Mouse (Mus musculus) E14TG2a.4 (cell line): Measurements from ENCODE around the gene Coa4.

Source experiments
- CTCF ChIP-seq: conservative IDR thresholded peaks from 2 replicates; pipeline ENCODE4 v1.5.1; 2014; ENCODE audit warnings: low read length
- POU5F1 ChIP-seq: IDR thresholded peaks from 2 replicates; pipeline ENCODE4 v1.6.1; 2014; ENCODE audit warnings: low read length, borderline replicate concordance

DNA sequence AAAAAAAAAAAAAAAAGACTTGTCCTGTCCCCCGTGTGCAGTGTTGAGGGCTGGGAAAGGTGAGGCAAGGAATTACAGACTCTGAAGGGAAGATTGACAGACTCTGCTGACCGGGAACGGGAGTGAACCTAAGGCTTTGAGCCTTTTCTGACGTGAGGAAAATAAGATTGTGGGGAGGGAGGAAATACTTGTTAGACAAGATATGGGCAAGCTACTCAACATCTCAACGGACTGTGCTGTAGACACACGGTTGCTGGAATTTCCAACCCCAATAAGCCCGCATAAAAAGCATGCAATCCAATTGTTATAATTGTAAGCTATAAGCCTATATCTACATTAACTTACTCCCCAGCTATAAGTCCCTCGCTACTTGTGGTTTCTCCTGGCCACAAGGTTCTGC lies 12.2 kb upstream of the Coa4 start:
- TF ChIP-seq CTCF = no peak
- no peak for TF ChIP-seq POU5F1
